Mouse (Mus musculus) mouse embryonic stem cell (cell line): Measurements from ENCODE around the gene Lpin1.

Experiments
- in situ Hi-C, 2 experiments: fragments of 300-500 bp; cut with MboI; formaldehyde crosslinking; loops; 1 replicate in 1 of 2; 3 replicates in 1 of 2; pipeline ENCODE4 v1.14.3; 2019 to 2020; ENCODE audit warnings: low sequenced_read_pairs in 2 of 2, low pct_unique_long_range_greater_than_20kb in 1 of 2, mixed read lengths in 1 of 2; ENCODE audit not compliant: unreplicated experiment in 1 of 2

Lpin1 gene

DNA sequence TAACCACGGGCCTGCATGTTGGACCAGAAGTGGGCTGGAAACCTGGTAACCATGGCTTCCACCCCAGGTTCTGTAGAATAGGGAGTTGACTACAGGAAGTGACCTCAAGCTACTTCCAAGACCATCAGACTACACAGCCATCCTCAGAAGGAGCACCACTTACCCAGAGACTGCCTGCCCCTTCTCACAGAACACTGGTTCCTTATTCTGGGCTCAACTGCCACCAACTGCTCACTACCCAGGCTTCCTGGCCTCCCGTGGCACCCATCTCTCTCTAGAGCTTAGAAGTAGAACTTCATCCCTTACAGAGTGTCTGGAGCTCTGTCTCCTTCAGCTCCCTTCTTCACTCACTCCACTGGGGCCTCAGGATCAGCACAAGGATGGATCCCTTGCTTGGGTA is at the start of gene Lpin1:
Gene Lpin1, minus strand, starts transcription at position 31 of the 400 bp plus-strand sequence.
- in situ Hi-C loops: no loop called here

DNA sequence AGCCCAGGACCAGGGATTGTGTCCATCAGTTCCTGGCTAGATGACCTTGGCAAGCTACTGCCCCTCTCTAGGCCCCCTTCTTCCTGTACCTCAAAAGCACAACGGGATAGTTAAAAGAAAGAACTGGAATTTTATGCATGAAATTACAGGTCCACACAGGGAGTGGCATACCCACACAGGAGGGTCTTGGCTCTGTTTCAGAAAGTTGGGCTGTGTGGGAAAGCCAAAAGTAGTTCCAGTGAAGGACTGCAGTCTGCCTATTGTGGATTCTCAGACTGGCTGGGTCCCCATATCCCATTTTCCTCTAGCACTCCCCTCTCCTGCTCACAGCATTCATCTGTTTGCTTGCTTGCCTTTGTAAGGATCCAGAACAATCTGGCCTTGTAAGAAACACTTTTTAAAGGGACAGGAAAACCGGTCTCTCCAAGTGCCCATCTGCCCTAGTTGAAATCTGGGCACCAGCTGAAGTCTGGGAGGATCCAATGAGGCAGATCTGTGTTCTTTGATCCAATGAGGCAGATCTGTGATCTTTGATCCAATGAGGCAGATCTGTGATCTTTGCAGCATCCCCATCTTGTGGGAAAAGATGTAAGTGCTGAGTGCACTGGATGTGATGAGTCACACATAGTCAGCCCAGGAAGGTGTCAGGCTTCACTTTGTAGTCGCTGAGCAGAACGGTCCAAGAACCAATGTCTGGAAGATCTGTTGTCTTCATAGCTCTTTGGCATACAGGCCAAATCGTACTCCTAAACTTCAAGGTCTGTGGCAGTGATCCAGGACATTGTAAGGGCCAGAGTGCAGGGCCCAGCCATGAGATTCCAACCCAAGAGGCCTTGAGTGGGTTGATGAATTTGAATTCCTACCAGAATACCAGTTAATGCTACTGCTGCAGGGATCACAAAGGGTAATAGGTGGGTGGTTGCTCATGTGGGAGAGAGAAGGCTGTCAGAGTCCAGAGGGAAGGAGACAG is 46.4 kb upstream of the Lpin1 start:
- in situ Hi-C loops: no loop called here

DNA sequence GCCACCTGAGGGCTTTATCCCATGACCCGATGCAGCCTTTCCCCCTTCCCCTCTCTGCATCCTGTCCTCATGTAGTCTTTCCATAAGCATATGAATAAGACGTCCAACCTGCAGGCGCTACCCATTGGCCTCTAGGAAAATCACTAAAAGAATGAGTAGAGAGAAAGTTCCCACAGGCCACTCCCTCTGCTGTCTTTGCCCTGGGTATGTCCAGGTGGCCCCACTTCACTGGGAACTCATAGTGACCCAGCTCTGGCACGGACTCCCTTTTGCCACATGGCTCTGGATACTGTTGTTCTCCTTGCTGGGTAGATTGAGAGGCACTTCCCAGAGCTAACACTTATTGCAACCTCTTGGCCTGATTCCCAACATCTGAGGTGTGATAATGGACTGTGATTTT is 44.8 kb upstream of the Lpin1 start:
- in situ Hi-C loops: no loop called here

DNA sequence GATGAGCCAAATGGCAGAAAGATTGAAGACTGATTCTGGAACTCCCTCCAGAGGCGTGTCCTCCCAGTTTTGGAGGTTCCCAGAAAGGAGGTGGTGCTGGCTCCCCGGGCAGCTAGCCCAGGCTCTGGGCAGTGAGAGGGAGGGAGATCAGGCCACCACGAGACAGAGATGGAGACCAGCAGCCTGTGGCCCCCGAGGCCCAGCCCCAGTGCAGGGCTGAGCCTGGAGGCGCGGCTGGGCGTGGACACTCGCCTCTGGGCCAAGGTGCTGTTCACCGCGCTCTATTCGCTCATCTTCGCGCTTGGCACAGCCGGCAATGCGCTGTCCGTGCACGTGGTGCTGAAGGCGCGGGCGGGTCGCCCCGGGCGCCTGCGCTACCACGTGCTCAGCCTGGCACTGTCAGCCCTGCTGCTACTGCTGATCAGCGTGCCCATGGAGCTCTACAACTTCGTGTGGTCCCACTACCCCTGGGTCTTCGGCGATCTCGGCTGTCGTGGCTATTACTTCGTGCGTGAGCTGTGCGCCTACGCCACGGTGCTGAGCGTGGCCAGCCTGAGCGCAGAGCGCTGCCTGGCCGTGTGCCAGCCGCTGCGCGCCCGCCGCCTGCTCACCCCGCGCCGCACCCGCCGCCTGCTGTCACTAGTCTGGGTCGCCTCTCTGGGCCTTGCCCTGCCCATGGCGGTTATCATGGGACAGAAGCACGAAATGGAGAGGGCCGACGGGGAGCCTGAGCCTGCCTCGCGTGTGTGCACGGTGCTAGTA is 42.7 kb upstream of the Lpin1 start, which contains the start of gene Ntsr2:
Gene Ntsr2, plus strand, starts transcription at position 51 of the 762 bp plus-strand sequence.
- in situ Hi-C loops: no loop called here

DNA sequence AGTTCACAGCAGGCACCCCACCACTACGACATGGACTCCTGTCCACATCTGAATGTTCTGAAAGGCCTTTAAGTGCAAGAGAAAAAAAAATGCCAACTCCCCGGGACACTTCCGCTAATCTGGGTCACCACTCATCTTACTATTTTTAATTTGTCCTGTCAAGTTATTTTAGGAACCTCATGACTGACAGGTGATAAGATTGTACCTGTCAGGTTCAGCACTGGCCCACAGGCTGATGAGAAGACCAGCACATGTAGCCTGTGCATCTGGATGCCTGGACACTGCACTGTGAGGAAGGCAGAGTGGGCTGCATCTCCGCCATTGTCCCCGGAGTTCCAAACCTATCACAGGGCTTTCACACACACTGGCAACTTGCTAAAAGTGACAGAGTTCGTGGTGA is 39.1 kb upstream of the Lpin1 start:
- in situ Hi-C loops: no loop called here

DNA sequence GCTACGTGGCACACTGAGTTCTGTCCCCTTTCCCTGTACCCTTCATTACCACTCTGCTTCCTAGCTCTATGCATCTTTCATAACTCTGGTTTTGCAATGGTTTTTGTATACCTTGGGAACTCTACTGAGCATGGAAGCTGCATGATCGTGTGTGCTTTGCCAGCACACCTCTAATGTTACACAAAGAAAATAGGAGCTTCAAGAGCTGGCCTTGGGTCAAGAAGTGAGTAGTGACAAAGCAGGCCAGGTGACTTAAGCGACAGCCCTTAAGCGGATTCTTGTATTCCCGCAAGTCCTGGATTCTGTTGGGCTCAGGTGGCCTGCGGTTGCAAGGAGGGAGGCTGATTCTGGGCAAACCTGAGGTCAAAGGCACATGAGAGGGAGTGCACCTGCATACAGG is 37.5 kb upstream of the Lpin1 start:
- in situ Hi-C loops: no loop called here

DNA sequence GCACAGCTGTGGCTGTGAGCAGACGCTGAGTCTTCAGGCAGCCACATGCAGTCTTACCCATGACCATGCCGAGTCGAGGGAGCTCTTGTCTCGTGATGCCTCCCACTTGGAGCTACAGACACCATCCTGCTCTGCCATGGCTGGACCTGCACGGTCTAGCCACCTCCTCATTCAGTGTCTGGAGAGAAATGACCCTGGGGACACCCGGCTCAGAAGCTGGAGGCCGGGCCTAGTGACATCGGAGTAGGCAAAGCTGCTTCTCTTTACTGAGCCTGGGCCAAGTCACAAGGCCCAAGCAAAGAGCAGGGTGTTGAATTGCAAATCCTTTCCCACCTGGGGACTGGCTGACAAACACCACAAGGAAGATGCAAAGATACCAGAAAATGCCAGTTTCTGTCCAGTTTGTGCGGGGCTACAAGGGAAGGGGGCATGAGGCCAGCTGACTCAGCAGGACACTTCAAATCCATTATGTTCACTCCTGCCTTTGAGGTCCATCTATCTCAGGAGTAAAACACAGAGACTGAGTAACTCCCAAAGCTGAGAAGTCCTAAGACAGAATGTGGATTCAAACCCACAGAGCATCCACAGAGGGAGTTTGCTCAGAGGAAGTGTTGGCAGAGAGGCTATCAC is 36.1 kb upstream of the Lpin1 start:
- in situ Hi-C loops: no loop called here

DNA sequence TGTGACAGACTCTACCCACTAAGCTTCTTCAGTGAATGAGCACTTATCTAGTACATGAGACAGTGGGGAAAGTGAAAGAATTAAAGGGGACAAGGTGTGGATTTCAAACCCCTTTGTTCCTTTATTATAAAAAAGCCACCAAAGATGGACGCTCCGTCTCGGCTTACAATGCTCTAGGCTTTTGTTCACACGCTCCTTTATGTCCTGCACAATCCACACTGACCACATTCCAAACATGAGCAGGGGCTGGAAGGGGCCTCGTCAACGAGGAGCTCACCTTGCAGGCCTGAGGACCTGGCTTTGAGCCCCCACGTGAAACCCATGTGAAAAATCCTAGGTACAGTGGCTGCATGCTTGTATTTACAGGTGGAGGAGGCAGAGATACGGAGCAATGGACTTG is 33.9 kb upstream of the Lpin1 start:
- in situ Hi-C loops: no loop called here

DNA sequence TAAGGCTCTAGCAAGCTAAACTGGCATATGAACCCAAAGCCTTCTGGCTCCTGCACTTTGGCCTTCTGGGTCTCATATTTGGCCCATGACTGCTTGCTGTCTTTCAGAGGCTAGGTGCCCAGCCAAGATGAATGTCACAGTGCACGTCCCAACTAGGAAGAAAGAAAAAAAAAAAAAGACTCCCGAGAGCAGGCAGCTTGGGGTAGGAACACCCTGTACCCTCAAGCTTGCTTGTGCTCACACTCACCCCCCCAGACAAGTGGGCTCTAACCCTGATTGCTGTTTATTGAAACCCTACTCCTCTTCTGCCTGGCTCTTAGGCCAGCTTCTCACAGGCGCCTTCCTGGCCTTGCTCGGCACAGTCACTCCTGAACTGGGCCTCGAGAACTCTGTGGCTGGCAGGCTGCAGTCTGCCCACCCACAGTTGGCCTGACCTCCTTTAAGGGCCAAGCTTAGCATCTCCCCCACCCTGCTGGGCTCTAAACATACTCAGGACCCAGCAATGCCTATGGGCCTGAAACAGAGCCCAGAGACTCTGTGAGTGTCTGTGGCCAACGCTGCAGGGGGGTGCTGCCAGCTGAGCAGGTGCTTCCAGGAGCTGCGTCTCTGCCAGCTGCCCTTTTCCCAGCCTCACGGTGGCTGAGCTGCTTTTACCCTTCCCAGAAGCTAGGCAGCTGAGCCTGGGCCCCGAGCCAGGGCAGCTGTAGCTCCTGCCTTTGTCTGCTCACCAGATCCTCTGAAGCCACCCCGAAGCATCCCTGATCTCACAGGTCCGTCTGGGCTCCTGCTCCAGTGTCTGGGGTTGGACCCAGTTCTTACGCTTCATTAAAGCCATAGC is 33.0 kb upstream of the Lpin1 start:
- in situ Hi-C loops: no loop called here

DNA sequence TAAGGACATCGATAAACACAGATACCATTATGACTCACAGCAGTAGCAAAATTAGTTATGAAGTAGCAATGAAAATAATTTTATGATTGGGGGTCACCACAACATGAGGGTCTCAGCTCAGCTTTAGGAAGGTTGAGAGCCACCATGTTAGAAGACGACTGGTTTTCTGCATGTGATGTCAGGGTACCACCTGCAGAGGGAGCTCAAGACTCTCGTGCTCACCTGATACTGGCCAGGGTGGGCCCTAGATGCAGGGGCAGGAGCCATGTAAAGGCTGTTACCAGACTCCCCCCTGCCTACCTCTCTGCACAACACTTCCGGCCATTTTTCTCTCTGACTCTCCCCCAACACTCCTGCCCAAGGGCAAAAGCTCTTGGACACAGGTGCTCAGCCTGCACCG is 31.2 kb upstream of the Lpin1 start:
- in situ Hi-C loops: no loop called here

DNA sequence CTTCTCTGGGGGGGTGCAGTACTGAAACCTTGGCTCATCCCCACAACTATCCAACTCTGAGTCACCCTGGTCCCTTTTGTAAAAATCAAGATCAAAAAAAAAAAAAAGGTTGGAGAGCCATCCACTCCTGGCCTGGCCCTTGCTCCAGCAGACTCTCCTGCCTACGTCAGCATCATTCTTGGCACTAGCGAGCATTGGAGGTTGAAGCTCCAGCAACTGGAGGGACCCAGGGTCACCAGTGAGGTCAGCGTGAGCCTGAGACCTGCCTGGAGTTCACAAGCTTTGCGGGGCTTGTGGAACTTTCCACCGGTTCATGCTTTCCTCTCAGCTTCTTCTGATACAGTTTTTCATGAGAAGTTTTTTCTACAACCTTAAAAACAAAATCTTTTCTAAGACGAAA is 29.3 kb upstream of the Lpin1 start:
- in situ Hi-C loops: no loop called here

DNA sequence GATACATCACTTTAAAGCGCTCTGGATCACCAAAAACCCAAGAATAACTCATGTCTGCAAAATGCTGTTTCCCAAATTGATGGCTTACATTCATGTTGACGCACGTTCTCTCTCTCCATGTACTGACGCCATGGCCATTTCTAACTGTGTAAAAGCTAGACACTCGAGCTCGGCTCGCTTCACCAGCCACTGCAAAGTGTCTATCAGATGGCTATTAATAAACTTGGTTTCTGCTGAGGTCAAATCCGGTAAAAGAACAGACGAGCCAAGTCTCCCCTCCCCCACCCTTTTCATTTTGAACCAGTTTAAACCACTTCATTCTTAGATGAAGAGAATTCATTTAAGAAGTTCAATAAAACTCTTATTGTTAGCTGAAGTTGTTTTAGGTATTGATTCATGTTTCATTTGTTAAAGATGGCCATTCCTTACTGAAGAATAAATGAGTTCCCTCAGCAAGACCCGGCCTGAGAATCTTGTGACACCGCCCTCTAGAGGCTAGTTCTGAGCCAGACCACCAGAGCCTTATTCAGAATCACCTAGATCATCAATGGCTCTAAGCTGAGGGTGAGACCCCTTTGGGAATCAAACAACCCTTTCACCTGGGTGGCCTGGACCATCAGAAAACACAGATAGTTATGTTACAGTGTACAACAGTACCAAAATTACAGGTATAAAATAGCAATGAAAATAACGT is 28.5 kb upstream of the Lpin1 start:
- in situ Hi-C loops: loop anchor here in 1 of 2 experiments (10.0 kb wide), 1 partner anchor 74 kb away; no protein-coding TSS in a partner anchor

DNA sequence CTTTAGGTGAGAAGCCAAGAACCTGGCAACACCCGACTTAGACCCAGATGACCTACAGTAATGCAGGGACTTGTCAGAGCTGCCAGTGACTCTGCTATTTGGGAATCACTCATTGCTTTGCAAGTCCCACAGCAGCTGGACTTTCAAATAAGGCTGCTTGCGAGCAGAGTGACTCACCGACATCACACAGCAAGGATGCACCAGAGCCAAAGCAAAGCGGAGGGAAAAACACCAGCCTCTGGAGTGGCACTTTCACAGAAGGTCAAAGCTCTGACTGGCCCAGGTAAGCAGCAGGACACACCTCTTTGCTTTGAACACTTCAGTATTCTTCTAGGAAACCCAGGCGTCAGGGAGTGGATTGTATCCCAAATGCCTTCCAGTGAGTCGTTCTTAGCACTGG is 25.1 kb upstream of the Lpin1 start:
- in situ Hi-C loops: loop anchor here in 1 of 2 experiments (10.0 kb wide), 1 partner anchor 71 kb away; no protein-coding TSS in a partner anchor

DNA sequence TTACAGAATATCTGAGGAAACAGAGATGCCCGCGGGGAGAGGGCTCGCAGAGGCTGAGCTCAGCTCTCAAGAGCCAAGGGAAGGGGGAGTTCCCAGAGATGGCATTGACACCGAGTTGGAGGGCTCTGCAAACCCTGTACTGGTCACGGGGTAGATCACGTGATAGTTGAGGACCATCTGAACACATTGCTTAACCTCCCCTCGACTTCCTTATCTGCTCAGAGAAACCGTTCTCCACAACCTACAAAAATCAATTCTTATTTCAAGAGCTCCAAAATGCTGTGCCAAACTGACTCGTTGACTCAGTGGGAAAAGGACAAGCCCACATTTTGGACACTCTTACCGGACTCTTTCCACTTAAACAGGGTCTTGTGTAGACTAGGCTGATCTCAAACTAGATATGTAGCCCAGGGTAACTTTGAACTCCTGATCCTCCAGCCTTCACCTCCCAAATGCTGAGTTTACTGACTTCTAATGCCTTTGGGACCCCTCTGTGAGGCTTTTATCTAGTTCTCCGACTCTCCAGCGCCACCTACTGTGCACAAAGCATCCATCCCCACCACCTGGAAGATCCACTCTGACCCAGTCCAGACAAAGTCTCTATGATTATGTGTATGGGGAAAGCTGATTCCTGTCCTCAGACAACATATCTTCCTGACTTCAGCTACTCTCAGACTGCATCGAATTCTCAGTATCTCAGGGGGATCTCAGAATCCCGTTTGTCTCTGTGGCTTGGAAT is 23.5 kb upstream of the Lpin1 start:
- in situ Hi-C loops: loop anchor here (5.0 to 10.0 kb wide), 2 partner anchors 67 to 69 kb away; no protein-coding TSS in a partner anchor

DNA sequence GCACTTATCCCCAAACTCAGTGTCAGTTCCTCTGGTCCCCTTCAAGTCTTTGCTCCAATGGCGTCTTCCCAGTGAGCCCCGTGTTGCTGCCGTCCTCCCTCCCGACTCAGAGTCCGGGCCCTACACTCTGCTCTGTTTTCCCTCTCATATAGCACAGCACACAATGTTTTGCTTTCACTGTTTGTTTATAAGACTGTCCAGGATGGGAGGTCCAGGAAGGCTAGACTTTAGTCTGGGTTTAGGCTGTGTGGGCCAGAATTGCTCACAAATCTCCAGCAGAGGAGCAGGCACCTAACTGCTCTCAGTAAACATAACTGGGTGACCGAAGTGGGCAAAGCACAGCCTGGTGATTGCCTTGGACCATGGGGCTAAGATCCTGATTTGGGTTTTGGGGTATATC is 22.5 kb upstream of the Lpin1 start:
- in situ Hi-C loops: loop anchor here (5.0 to 10.0 kb wide), 2 partner anchors 66 to 68 kb away; no protein-coding TSS in a partner anchor

DNA sequence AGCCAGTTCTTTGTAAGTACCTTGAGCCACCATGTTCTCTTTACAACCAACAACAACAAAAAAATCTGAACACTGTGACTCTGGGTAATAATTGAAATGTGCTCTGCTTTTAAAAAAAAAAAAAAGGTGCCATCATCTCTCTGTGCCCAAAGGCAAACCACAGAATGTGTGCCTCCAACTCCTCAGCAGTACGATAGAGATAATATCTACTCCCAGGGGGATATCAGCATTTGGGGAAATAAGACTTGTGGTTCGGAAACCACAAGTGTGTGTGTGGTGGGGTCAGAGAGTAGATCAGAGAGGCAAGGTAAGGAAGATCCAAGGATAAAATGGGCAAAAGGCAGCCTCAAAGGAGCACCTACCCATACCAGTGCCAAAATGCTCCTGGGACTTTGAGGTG is 20.7 kb upstream of the Lpin1 start:
- in situ Hi-C loops: loop anchor here (5.0 to 10.0 kb wide), 2 partner anchors 64 to 67 kb away; no protein-coding TSS in a partner anchor

DNA sequence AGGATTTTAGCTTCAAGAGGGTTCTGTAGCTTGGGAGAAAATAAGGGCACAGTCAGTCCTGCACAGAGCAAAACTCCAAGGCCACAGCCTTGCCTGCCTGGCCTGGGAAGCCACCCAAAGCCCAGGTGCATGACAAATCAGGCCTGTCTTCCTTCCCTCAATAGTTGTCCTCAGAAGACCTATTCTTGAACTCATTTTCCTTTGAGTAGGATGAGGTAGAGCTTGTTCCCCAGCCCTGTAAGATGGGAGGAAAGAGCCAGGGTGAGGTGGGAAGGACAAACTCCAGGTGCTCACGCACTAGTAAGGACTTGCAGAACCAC is 20.1 kb upstream of the Lpin1 start:
- in situ Hi-C loops: loop anchor here (5.0 to 10.0 kb wide), 2 partner anchors 64 to 66 kb away; no protein-coding TSS in a partner anchor
